Mouse (Mus musculus) spleen, adult 2 months (tissue): ENCODE measurements around the gene Cacna2d1.

ENCODE experiments used
- CTCF ChIP-seq: fragments of 200-500 bp; IDR thresholded peaks from 2 replicates; pipeline ENCODE4 v1.5.1; 2011; ENCODE audit warnings: mild to moderate bottlenecking, inconsistent platforms; ENCODE audit not compliant: insufficient read depth, insufficient read length, insufficient replicate concordance; ENCODE audit errors: extremely low read depth
- POLR2A ChIP-seq: fragments of 200-500 bp; IDR thresholded peaks from 2 replicates; pipeline ENCODE4 v1.6.1; 2011; ENCODE audit warnings: low read depth, low read length, inconsistent platforms

GRCm38 (mm10) chr5:16293223-16293622 is 358.7 kb downstream of the Cacna2d1 start:
- no peak for TF ChIP-seq POLR2A
- no peak for TF ChIP-seq CTCF
